Mouse (Mus musculus) embryonic stem cell, embryonic (primary cell): Measurements from ENCODE around the gene Crygb.

Experiments used
- CTCF ChIA-PET, 4 experiments: fragments of 300-600 bp in 2 of 4; fragments of 350-600 bp in 2 of 4; sonication (Branson Sonifier 250); formaldehyde crosslinking; loops; one replicate each; lab custom pipeline; 2022; ENCODE audit warnings: inconsistent platforms in 2 of 4; lab: Charles Lee
- POLR2A ChIA-PET, 4 experiments: fragments of 300-600 bp in 2 of 4; fragments of 350-600 bp in 2 of 4; sonication (Branson Sonifier 250); formaldehyde crosslinking; loops; one replicate each; lab custom pipeline; 2022; ENCODE audit warnings: antibody characterized with exemption in 4 of 4, inconsistent platforms in 1 of 4; lab: Charles Lee

The Crygb gene

DNA sequence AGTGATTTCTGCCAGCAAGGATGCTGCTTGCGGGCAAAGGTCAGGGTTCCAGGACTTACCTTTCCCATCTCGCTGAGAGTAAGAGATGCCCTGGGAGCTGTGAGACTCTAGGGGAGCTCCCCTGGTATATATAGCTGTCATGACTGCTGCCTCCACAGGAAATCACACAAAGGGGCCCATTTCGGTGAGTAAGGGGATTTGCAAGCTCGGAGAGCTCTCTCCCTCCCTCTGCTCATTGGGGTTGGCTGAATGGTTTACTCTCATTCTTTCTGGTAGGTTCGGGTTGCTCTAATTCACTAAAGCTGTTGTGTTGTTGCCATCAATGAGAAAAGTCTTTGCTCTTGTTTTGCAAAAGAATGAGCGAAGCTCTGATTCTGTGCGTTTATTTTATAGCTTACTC, at the start of gene Crygb:
Gene Crygb, minus strand, starts transcription at position 101 of the 400 bp plus-strand sequence.
- ChIA-PET POLR2A (interaction anchor here in 2 of 4 experiments (0.7 to 1.2 kb wide), 3 partner anchors 97 to 392 kb away, joined by 3 to 4 read pairs (median 3); partner anchors contain the start of gene Ccnyl1 (in 1 of the 2)), CTCF (interaction anchor here in 1 of 4 experiments (0.8 kb wide), 1 partner anchor 30 kb away, joined by 3 read pairs; no protein-coding TSS in a partner anchor)

DNA sequence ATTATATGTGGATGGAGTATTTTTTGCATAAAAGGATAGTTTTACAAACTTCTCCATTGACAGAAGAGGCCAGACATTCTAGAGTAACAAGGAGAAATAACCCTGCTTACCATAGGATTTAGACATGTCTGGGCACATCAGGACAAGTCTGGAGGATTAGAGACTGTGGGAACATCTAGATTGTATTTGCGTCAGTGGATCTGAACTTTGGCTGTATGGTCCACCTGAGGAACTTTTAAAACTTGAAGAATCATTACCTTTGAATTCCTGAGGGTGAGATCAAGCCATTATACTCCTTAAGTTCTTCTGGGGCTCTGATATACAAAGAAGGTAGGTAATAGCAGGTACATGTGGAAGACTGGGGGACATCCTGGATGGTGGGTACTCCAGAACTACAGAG, 49.6 kb upstream of the Crygb start:
- ChIA-PET POLR2A (interaction anchor here in 1 of 4 experiments (0.9 to 1.5 kb wide), 2 partner anchors 24 to 86 kb away, joined by 3 to 4 read pairs; no protein-coding TSS in a partner anchor), CTCF (no interaction called here)

DNA sequence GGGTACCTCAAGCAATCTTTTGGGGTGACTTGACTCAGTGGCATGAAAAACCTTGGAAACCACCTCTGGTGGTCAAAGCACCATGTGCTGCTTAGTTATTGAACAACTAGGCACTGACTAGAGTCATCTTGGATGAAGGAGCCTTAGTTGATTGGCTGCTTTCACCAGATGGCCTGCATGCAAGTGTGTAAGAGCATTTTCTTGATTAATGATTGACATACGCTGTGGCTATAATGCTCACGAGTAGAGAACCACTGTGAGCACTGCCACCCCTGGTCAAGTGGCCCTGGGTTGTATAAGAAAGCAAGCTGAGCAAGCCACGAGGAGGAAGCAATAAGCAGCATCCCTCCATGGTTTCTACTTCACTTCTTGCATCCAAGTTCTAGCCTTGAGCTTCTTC, 48.1 kb upstream of the Crygb start:
- POLR2A ChIA-PET, result interaction anchor here in 1 of 4 experiments (1.7 kb wide), 1 partner anchor 17 kb away, joined by 5 read pairs; no protein-coding TSS in a partner anchor

DNA sequence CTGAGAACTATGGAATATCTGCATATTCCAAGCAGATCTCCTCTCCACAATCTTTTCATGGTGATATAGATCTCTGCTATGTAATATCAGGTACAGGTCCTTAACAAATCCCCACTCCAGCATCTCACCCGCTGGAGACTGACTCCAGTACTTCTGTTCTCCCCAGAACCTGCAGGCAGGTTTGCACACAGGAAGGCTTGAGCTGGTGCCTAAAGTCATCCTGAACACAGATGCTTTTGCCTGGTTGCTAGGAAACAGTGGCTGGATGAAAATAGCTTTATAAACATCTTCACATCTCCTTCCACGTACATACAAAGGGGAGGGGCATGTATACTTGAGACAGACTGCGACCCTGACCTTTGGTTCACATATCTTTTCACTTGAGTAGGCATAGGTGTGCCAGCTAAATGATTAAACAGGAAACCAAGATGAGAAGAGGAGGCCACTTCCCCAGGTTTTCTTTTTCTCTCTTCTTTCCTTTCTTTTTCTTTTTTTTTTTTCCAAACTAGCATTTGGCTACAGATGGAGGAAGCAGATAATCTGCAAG, 47.6 kb upstream of the Crygb start:
- ChIA-PET CTCF (interaction anchor here in 1 of 4 experiments (0.9 kb wide), 1 partner anchor 18 kb away, joined by 3 read pairs; no protein-coding TSS in a partner anchor), POLR2A (interaction anchor here in 2 of 4 experiments (0.8 to 1.7 kb wide), 2 partner anchors 16 to 439 kb away, joined by 3 to 5 read pairs; partner anchors contain the start of gene Ccnyl1 (in 1 of the 2))

More for the DNA sequence above, 48.1 kb upstream of the Crygb start:
- CTCF ChIA-PET, result no interaction called here

DNA sequence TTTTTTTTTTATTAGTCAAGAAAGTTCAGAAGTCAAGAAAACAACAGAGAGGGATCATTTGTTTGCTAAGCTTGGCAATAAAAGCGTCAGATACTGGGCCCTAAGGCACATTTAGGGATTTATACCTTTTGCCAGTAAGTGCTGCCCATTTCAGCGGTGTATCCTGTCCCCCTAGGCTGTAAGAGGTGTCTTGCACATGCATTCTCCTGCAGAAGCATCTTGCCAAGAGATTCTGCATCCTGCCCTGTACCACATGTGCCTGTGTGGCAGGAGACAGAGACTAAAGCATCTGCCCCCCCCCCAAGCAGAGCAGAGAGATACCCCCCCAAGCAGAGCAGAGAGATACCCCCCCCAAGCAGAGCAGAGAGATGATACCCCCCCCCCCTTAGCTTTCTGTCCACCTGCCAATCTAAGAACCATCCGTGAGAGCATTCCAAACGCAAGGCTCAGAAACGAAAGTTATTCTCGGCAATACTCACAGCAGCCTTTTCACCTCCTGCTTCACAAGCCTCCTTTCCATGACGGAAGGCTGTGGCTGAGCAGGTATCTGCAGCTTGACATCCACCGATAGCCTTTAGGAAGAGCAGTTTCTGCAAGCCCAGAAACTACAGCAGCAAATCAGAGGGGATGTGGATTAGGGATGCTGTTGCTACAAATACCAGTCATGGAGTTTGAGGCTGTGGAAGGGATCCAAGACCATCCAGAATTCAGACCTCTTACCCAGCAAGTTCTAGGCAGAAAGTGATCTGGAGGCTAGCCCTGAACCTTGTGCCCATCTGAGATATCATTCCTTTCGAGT, 40.7 kb upstream of the Crygb start, which contains the start of gene D630023F18Rik:
Gene D630023F18Rik, minus strand, starts transcription at position 641 of the 799 bp plus-strand sequence.
- POLR2A ChIA-PET, result interaction anchor here in 2 of 4 experiments (0.7 to 1.0 kb wide), 2 partner anchors 10 to 11 kb away, joined by 3 read pairs; no protein-coding TSS in a partner anchor
- CTCF ChIA-PET, result no interaction called here

DNA sequence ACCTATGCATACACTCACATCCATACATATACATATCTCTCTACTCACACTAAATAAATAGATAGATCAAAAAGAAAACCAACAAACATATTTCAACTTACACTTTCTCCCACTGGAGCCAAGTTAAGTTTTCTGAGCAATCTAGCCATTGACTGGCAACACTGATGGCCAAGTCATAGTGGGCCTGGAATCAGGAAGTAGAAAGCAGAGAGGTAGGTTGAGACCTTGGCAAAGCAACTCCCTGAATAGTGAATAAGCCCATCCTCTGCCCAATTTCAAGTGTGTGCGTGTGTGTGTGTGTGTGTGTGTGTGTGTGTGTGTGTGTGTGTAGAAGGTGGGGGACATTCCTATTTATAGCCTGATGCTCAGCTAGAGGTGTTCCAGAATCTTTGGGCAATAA, 37.4 kb upstream of the Crygb start, which contains the start of gene Gm28845:
Gene Gm28845, minus strand, starts transcription at position 121 of the 400 bp plus-strand sequence.
- ChIA-PET CTCF (no interaction called here), POLR2A (interaction anchor here in 2 of 4 experiments (1.8 to 2.8 kb wide), 3 partner anchors 9 to 59 kb away, joined by 4 to 8 read pairs (median 5); no protein-coding TSS in a partner anchor)

DNA sequence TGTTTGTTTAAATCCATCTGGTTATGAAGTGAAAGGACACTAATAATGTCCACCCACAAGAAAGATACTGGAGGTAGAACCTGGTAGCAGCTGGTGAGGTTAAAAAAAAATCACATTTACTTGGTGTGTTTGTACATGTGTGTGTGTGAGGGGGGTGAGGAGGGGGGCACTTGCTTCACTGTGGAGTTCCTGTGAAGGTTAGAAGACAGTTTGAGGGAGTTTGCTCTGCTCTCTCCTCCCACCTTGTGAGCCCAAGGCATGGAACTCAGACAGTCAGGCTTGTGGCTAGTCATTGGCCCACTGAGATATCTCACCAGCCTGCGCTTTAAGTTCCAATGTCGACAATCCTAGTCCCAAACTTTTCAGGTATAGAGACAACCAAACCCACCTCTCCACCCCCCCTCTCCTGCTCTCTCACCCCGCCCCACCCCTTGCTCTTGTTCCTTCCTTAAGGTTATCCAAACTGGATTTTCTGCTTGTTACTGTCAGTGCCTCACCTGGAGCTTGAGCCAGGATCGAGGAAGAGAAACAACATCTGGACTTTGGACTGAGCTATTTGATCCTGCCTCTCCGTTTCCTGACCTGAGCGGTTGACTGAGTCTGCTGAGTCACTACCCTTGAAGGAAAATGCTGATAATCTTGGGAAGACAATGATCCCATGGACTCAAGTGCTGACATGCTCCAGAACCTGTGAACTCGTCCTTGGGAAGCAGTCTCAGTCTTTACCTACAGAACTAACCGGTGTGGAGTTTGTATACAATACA, 36.2 kb upstream of the Crygb start:
- ChIA-PET CTCF (no interaction called here), POLR2A (interaction anchor here in 3 of 4 experiments (0.7 to 2.8 kb wide), 8 partner anchors 8 to 383 kb away, joined by 3 to 8 read pairs (median 4); partner anchors contain the start of genes Idh1 (in 1 of the 3) and Pikfyve (in 1 of the 3))

DNA sequence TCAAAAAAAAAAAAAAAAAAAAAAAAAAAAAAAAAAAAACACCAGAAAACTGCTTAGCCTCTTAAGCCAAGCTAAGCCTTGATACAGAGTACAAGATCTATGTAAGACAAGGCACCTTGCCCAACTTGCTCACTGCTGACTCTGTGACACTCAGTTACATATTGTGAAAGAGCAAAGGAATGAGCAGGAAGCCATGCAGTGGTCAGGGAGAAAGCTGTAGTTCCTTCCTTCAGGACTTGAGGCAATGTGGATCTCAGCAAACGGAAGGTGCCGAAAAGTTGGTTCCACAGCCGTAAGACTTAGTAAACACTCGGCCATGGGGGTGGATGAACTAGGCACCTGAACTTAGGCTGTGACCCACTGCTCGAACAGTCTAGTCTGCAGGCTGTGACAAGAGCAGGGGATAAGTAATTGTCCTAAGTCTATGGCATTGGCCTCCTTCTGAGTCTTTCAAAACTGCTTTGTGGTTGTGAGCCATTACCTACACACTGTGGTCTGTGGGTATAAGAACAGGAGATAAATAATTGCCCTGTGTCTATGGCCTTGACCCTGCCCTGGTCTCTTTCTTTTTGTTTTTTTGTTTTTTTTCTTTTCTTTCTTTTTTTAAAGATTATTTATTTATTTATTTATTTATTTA, 31.6 kb upstream of the Crygb start:
- CTCF ChIA-PET, result interaction anchor here (0.5 to 2.9 kb wide), 7 partner anchors 24 to 1454 kb away, joined by 3 to 22 read pairs (median 4); partner anchors contain the start of gene Idh1 (in 1 of the 4)
- POLR2A ChIA-PET, result interaction anchor here in 2 of 4 experiments (0.6 to 4.4 kb wide), 6 partner anchors 16 to 497 kb away, joined by 3 to 37 read pairs (median 4); partner anchors contain the start of genes Ccnyl1 (in 1 of the 2), Idh1 (in 1 of the 2), Mettl21a (in 1 of the 2) and Pikfyve (in 1 of the 2)

DNA sequence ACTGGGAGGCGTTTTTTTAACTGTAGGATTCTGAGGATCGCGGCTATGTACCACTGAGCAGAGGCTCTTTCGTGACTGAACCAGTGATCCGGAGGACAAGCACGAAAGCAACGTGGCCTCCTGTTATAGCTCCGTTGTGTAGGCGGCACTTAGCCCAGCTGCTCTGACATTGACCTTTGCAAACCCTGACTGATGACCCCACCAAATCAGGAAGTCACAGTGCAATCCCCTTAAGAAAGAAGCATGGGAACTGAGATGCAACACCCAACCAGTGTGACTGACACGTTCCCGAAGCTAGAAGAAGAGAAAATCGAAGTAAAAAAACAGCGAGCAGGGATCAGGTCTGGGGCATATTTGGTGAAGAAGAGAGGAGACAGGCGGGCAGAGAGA, 30.7 kb upstream of the Crygb start:
- CTCF ChIA-PET, result interaction anchor here in 3 of 4 experiments (0.6 to 2.9 kb wide), 9 partner anchors 11 to 1453 kb away, joined by 3 to 22 read pairs (median 3); partner anchors contain the start of gene Idh1 (in 1 of the 3)

DNA sequence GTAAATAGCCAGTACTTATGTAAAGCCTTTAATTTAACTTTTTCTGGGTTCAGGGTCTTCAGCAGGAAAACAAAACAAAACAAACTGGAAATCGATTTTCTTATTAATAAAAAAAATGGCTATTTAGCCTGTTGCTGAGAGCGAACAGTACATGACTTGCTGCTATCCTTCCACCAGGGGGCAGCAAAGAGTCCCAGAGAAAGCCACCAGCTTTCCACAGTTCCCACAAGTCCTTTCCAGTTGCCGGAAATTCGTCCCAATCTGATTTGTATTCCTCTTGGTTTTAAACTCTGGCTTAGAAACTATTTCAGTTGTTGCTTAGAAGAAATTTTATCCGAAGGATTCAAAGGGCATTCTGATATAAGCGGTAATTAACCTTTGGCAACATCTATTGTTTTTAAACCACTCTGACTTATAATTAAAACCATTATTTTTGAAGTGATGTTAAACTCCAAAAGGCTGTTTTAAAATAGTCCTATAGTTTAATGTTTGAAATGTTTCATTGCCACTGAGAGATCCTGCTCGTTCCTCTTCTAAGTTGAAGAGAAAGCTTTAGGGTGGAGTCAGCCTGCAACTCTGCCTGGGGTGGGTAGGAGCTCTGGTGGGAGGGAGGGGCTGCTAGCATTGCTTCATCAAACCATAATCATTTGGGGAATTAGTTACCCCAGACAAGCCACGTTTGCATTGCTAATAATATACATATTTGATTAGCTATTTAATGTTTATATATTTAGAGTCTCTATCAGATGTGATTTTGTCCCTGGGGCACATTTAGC, 30.1 kb upstream of the Crygb start:
- ChIA-PET POLR2A (interaction anchor here in 3 of 4 experiments (0.5 to 4.4 kb wide), 13 partner anchors 10 to 422 kb away, joined by 3 to 37 read pairs (median 3); partner anchors contain the start of genes Ccnyl1 (in 1 of the 3), D630023F18Rik (in 1 of the 3), Idh1 (in 1 of the 3) and Pikfyve (in 1 of the 3)), CTCF (interaction anchor here in 3 of 4 experiments (0.7 to 2.9 kb wide), 11 partner anchors 11 to 74 kb away, joined by 3 to 22 read pairs (median 3); partner anchors contain the start of genes Crygb (in 1 of the 3) and Idh1 (in 1 of the 3))

More for the DNA sequence above, 30.7 kb upstream of the Crygb start:
- POLR2A ChIA-PET, result interaction anchor here in 3 of 4 experiments (0.8 to 4.4 kb wide), 13 partner anchors 10 to 422 kb away, joined by 3 to 37 read pairs (median 4); partner anchors contain the start of genes Ccnyl1 (in 2 of the 3), Idh1 (in 1 of the 3) and Pikfyve (in 1 of the 3)

DNA sequence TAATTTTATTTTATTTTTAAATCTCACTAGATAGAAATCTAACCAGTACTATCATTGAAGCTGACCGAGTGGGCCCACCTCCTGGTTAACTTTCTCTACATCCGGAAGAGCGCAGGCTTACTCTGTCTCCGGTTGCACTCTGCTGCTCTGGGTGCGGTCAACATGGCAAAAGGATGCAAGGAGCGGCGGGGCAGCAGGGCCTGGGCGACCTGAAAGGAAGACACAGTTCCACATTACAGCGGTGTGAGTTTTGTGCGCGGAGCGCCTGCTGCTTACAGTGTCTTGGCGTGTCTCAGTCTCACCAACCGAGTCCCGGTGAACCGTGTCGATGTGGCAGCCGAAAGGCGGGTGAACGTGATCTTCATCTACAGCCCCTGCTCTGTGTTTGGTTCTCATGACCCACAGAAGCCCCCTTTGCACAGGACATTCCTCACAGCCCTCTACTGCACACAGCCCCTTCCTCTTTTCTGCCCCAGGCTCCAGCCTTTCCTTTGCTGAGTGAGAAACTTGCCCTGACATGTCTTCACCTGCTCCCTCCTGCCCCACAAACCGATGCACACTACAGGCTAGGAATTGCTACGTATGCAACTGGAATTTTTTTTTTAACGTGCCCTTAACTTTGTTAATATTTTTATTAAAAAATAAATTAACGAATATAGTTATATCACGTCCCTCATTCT, 27.8 kb upstream of the Crygb start:
- ChIA-PET POLR2A (interaction anchor here in 3 of 4 experiments (0.7 to 4.4 kb wide), 11 partner anchors 9 to 1741 kb away, joined by 3 to 37 read pairs (median 3); partner anchors contain the start of genes Gm28845 (in 2 of the 3), Ccnyl1 (in 1 of the 3), Fzd5 (in 1 of the 3) and Idh1 (in 1 of the 3)), CTCF (interaction anchor here in 1 of 4 experiments (0.5 kb wide), 1 partner anchor 65 kb away, joined by 8 read pairs; no protein-coding TSS in a partner anchor)

DNA sequence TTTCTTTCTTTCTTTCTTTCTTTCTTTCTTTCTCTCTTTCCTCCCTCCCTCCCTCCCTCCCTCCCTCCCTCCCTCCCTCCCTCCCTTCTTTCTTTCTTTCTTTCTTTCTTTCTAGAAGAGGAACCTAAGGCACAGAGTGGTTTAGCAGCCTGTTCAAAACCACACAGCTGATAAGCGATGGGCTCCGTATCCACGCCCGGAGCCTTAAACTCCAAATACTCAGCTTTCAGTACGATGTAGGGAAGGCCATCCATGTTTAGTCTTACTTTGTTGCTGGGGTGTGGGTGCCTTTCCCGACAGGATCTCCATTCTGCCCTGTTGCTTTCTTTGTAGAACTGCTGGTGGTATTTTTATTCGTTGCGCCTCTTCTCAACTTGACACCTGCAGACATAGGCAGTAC, 27.1 kb upstream of the Crygb start:
- CTCF ChIA-PET, result interaction anchor here in 1 of 4 experiments (0.5 kb wide), 1 partner anchor 65 kb away, joined by 8 read pairs; no protein-coding TSS in a partner anchor
- POLR2A ChIA-PET, result interaction anchor here in 3 of 4 experiments (0.6 to 4.4 kb wide), 9 partner anchors 9 to 1741 kb away, joined by 3 to 37 read pairs (median 4); partner anchors contain the start of genes Ccnyl1 (in 1 of the 3), Gm28845 (in 1 of the 3), Idh1 (in 1 of the 3) and Pikfyve (in 1 of the 3)

DNA sequence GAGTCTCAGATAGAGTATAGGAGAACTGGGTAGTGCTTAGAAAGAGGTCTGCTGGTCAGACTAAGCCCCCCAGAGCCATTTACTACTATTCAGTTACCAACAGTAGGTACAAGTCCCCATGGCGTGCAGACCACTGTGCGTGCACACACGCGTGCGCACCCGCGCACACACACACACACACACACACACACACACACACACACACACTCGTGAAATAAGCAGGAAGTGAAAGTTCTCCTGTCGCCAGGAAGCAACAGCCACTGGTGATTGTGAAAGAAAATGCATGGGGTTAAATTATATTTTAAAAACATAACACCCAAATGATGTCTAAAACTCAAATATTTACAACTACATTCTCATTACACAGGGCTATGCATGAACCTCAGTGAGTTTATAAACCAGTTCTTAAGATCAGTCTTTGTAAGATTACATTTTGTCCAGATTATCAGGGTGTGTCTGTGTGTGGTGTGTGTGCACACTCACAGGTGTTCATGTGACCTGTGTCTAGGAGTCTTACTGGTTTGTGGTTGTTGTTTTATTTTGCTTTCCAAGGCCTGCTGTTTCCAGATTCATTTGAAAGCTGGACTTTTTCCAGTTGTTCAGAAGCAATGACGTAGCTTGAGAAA, 25.7 kb upstream of the Crygb start:
- POLR2A ChIA-PET, result interaction anchor here in 2 of 4 experiments (0.6 to 3.8 kb wide), 4 partner anchors 11 to 417 kb away, joined by 3 to 16 read pairs (median 3); partner anchors contain the start of gene Ccnyl1 (in 1 of the 2)
- CTCF ChIA-PET, result no interaction called here

DNA sequence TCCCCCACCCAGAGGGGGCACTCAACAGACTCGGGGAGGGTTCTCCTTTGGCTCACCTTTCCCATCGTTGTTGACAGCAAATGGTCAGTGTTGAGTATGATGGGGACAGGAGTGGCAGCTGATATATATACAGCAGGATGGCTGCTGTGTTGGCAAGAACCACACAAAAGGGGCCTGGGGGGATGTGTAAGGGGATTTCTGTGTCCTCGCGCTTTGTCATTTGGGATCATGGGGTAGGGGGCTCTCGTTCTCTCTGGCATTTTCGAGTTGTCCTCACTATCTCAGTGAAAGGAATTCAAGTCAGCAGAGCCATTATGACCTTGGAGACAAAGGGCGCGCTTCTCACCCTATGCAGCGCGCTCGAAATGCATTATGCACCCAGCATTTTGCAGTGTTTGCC, 21.2 kb upstream of the Crygb start, which contains the start of gene Cryga:
Gene Cryga, minus strand, starts transcription at position 101 of the 400 bp plus-strand sequence.
- POLR2A ChIA-PET, result no interaction called here
- CTCF ChIA-PET, result no interaction called here
